Mouse (Mus musculus) adrenal gland, postnatal 0 days (tissue): Measurements from ENCODE around the gene Vgll2. TPM values are rescaled to one million over a fixed set of nuclear protein-coding genes. Genes with fewer than 3 reads are reported as not detected.

Experiments
- microRNA-seq: library from miRNA; unstranded; fragments of <30 nt; microRNA quantifications from one replicate; pipeline ENCODE4, GENCODE M21; 2016; ENCODE audit warnings: borderline replicate concordance; ENCODE audit not compliant: insufficient number of aligned reads
- polyA plus RNA-seq: library from polyadenylated mRNA; unstranded; fragments of >200 nt; fragmentation: Nextera tagmentation; extraction: Ambion mirVana; gene quantifications from 2 replicates; pipeline ENCODE4 v1.2.1, GENCODE M21; 2015

Vgll2 gene
- 1.2 TPM in 1 of 2 replicates, not detected in the other for polyA plus RNA-seq

GRCm38 (mm10) chr10:52022413-52023212 lies at the start of gene Vgll2:
Gene Vgll2 (plus strand): TSS chr10:52022502.

Small RNAs within 50 kb of the gene (microRNA-seq; reads per million reads assigned to microRNA genes)
- not detected for gene Gm24084

Other genes starting within 250 kb of the Vgll2 start
- gene Ros1, start 172.7 kb downstream of the Vgll2 start, polyA plus RNA-seq, result 0.12 TPM in 1 of 2 replicates, not detected in the other
- 3.9 and 9.7 TPM in 2 replicates for gene Dcbld1, start 211.1 kb downstream of the Vgll2 start, polyA plus RNA-seq